Mouse (Mus musculus): Measurements from ENCODE around the gene Lmf2. TPM values are rescaled to one million over a fixed set of nuclear protein-coding genes. Genes with fewer than 3 reads are reported as not detected.

The Lmf2 gene
- polyA plus RNA-seq, 1 experiment from 2014 or later: 63.7 TPM

GRCm38 (mm10) chr15:89376040-89376439, 20.6 kb upstream of the Lmf2 start:
- H3K27me3 ChIP-seq (ENCODE audit: insufficient read depth, low read length): peaks cover 44% of the 10 kb centered on the region
- H3K9me3 ChIP-seq (ENCODE audit: low read depth, low read length): no peaks in the 10 kb centered on the region
- WGBS: 73% methylated on average over 7 of the region's 7 CpGs
- H3K27ac ChIP-seq (ENCODE audit: low read depth): no peak overlapping the region
- peaks cover 6% of the 10 kb centered on the region for H3K4me1 ChIP-seq (ENCODE audit: insufficient read depth)
- H3K4me3 ChIP-seq (ENCODE audit: low read depth, low read length): no peak overlapping the region
- peaks cover 19% of the 10 kb centered on the region for H3K36me3 ChIP-seq (ENCODE audit: insufficient read depth)
- no peak for ATAC-seq (ENCODE audit: insufficient read depth)
- no peak for DNase-seq
- no peak for TF ChIP-seq CTCF (IDR thresholded peaks at IDR 0.05; ENCODE audit: low read depth)
- no peak overlapping the region for H3K4me2 ChIP-seq
- H3K9ac ChIP-seq: no peak overlapping the region

GRCm38 (mm10) chr15:89374801-89375534, 19.5 kb upstream of the Lmf2 start:
- no peak overlapping the region for H3K4me3 ChIP-seq (ENCODE audit: low read depth, low read length)
- no peak for TF ChIP-seq CTCF (IDR thresholded peaks at IDR 0.05; ENCODE audit: low read depth)
- H3K4me2 ChIP-seq: no peak overlapping the region; the same call in 1 of the 2 replicates
- no peaks in the 10 kb centered on the region for H3K9me3 ChIP-seq (ENCODE audit: low read depth, low read length)
- 92% methylated on average over 17 of the region's 17 CpGs for WGBS
- no peak overlapping the region for H3K9ac ChIP-seq
- DNase-seq (no peak), ATAC-seq (ENCODE audit: insufficient read depth) (no peak)
- peaks cover 6% of the 10 kb centered on the region for H3K4me1 ChIP-seq (ENCODE audit: insufficient read depth)
- H3K36me3 ChIP-seq (ENCODE audit: insufficient read depth): peaks cover 30% of the 10 kb centered on the region
- no peak overlapping the region for H3K27ac ChIP-seq (ENCODE audit: low read depth)
- peaks cover 39% of the 10 kb centered on the region for H3K27me3 ChIP-seq (ENCODE audit: insufficient read depth, low read length)

GRCm38 (mm10) chr15:89374340-89374739, 18.9 kb upstream of the Lmf2 start:
- Histone ChIP-seq H3K27ac (ENCODE audit: low read depth) (0 out of 2 replicates have a peak overlapping the region, but pooled peaks have one; percentile 92), H3K36me3 (ENCODE audit: insufficient read depth) (peaks cover 36% of the 10 kb centered on the region), H3K4me1 (ENCODE audit: insufficient read depth) (peaks cover 6% of the 10 kb centered on the region), H3K4me3 (ENCODE audit: low read depth, low read length) (peak overlapping the region; percentile 66), H3K9ac (peak overlapping the region; percentile 74), H3K27me3 (ENCODE audit: insufficient read depth, low read length) (peaks cover 32% of the 10 kb centered on the region), H3K9me3 (ENCODE audit: low read depth, low read length) (no peaks in the 10 kb centered on the region), H3K4me2 (peak overlapping the region; percentile 89)
- ATAC-seq (ENCODE audit: insufficient read depth) (no peak), DNase-seq (no peak)
- no peak for TF ChIP-seq CTCF (IDR thresholded peaks at IDR 0.05; ENCODE audit: low read depth)
- WGBS: 45% methylated on average over 9 of the region's 9 CpGs

DNA sequence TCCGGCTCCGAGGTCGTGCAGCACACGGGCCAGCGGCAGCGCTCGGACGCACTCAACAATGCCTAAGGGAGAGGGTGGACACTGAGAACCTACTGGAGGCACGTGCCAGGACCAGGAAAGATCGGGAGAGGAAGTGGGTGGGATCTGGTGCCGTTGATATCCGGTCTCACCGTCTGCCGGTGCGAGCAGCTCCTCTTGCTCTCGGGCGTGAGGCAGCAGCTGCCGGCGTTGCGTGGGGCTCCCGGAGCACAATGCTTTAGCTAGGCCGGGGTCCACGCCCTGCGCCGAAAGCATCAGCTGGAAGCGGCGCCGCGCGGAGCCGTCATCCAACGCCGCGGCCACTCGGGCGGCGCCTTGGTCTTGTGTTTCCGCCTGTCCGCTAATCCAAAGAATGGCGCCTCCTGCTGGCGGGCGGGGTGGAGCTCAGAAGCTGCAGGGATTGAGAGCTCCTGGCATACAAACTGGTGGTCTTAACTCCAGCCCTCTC, 18.3 kb upstream of the Lmf2 start, which contains the start of gene Sco2:
TSS of gene Sco2 (minus strand) at position 85 of the 487 bp plus-strand sequence.
- Histone ChIP-seq H3K36me3 (ENCODE audit: insufficient read depth) (peaks cover 41% of the 10 kb centered on the region), H3K4me1 (ENCODE audit: insufficient read depth) (peaks cover 2% of the 10 kb centered on the region; the same call in 1 of the 2 replicates), H3K4me2 (peak within 1 kb of the TSS; percentile 89), H3K27ac (ENCODE audit: low read depth) (peak within 1 kb of the TSS; percentile 92), H3K9ac (peak within 1 kb of the TSS; percentile 74), H3K9me3 (ENCODE audit: low read depth, low read length) (no peaks in the 10 kb centered on the region), H3K27me3 (ENCODE audit: insufficient read depth, low read length) (peaks cover 27% of the 10 kb centered on the region), H3K4me3 (ENCODE audit: low read depth, low read length) (peak within 1 kb of the TSS; percentile 66)
- DNase-seq: peak; percentile 95
- ATAC-seq (ENCODE audit: insufficient read depth): peak; percentile 80
- under 1% methylated on average over 42 of the region's 42 CpGs for WGBS
- TF ChIP-seq CTCF (IDR thresholded peaks at IDR 0.05; ENCODE audit: low read depth): peak; percentile 86

DNA sequence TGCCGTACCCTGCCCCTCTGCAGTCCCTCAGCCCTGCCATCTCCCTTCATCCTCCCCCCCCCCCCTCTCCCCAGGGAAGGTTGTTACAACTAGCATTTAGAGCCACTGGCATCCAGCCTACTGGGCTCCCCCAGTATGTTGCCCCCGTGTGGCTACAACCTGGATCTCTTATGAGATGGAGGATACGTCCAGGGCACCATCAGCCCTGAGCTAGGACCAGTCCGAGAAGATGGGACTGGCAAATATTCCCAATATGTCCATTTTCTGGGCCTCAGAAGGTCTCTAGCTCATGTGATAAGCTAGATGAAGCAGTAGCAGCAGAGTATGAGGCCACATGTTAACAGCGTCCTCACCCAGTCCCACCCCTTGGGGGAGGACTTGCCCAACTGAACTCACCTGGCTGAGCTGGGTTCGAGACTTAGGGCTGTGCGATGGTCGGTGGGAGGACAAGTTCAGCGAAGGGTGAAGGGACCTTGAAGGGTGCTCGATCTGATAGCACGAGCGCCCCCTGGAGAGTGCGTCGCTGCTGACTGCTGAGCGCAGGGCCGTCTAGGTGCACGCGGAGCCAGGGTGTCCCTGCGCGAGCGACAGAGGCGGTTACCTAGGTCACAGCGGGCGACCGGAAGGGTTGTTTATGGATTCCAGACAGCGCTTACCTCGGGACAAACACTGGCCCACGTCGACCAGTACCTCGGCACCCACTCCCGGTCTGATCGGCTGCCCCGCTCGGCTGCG, 17.7 kb upstream of the Lmf2 start:
- H3K4me3 ChIP-seq (ENCODE audit: low read depth, low read length): peak overlapping the region; percentile 66
- H3K9ac ChIP-seq: peak overlapping the region; percentile 74
- H3K4me2 ChIP-seq: peak overlapping the region; percentile 89
- peaks cover 48% of the 10 kb centered on the region for H3K36me3 ChIP-seq (ENCODE audit: insufficient read depth)
- no peaks in the 10 kb centered on the region for H3K9me3 ChIP-seq (ENCODE audit: low read depth, low read length)
- ATAC-seq (ENCODE audit: insufficient read depth): peak; percentile 84
- TF ChIP-seq CTCF (IDR thresholded peaks at IDR 0.05; ENCODE audit: low read depth): peak; percentile 78
- peaks cover 21% of the 10 kb centered on the region for H3K27me3 ChIP-seq (ENCODE audit: insufficient read depth, low read length)
- under 1% methylated on average over 35 of the region's 35 CpGs for whole genome bisulfite sequencing
- DNase-seq: peak; percentile 93
- no peaks in the 10 kb centered on the region for H3K4me1 ChIP-seq (ENCODE audit: insufficient read depth)
- H3K27ac ChIP-seq (ENCODE audit: low read depth): peak overlapping the region; percentile 92

- Histone ChIP-seq H3K27me3 (ENCODE audit: insufficient read depth, low read length) (peaks cover 14% of the 10 kb centered on the region), H3K4me2 (peak overlapping the region; percentile 89), H3K4me1 (ENCODE audit: insufficient read depth) (no peaks in the 10 kb centered on the region), H3K36me3 (ENCODE audit: insufficient read depth) (peaks cover 54% of the 10 kb centered on the region), H3K4me3 (ENCODE audit: low read depth, low read length) (peak overlapping the region; percentile 66; the same call in 1 of the 2 replicates), H3K27ac (ENCODE audit: low read depth) (no peak overlapping the region), H3K9me3 (ENCODE audit: low read depth, low read length) (no peaks in the 10 kb centered on the region), H3K9ac (peak overlapping the region; percentile 74; the same call in 1 of the 2 replicates)
- no peak for DNase-seq
- 77% methylated on average over 7 of the region's 7 CpGs for WGBS
- TF ChIP-seq CTCF (IDR thresholded peaks at IDR 0.05; ENCODE audit: low read depth): no peak
- ATAC-seq (ENCODE audit: insufficient read depth): no peak
Measured at GRCm38 (mm10) chr15:89372536-89372935, 17.1 kb upstream of the Lmf2 start.

GRCm38 (mm10) chr15:89372068-89372467, 16.6 kb upstream of the Lmf2 start:
- Histone ChIP-seq H3K4me3 (ENCODE audit: low read depth, low read length) (no peak overlapping the region), H3K27ac (ENCODE audit: low read depth) (no peak overlapping the region), H3K9ac (no peak overlapping the region), H3K36me3 (ENCODE audit: insufficient read depth) (peaks cover 59% of the 10 kb centered on the region), H3K27me3 (ENCODE audit: insufficient read depth, low read length) (peaks cover 10% of the 10 kb centered on the region), H3K4me1 (ENCODE audit: insufficient read depth) (no peaks in the 10 kb centered on the region), H3K9me3 (ENCODE audit: low read depth, low read length) (no peaks in the 10 kb centered on the region), H3K4me2 (peak overlapping the region; percentile 89; the same call in 1 of the 2 replicates)
- DNase-seq (no peak), ATAC-seq (ENCODE audit: insufficient read depth) (no peak)
- 84% methylated on average over 13 of the region's 13 CpGs for WGBS
- TF ChIP-seq CTCF (IDR thresholded peaks at IDR 0.05; ENCODE audit: low read depth): no peak
